Mouse (Mus musculus): Measurements from ENCODE around the gene Strn3.

DNA sequence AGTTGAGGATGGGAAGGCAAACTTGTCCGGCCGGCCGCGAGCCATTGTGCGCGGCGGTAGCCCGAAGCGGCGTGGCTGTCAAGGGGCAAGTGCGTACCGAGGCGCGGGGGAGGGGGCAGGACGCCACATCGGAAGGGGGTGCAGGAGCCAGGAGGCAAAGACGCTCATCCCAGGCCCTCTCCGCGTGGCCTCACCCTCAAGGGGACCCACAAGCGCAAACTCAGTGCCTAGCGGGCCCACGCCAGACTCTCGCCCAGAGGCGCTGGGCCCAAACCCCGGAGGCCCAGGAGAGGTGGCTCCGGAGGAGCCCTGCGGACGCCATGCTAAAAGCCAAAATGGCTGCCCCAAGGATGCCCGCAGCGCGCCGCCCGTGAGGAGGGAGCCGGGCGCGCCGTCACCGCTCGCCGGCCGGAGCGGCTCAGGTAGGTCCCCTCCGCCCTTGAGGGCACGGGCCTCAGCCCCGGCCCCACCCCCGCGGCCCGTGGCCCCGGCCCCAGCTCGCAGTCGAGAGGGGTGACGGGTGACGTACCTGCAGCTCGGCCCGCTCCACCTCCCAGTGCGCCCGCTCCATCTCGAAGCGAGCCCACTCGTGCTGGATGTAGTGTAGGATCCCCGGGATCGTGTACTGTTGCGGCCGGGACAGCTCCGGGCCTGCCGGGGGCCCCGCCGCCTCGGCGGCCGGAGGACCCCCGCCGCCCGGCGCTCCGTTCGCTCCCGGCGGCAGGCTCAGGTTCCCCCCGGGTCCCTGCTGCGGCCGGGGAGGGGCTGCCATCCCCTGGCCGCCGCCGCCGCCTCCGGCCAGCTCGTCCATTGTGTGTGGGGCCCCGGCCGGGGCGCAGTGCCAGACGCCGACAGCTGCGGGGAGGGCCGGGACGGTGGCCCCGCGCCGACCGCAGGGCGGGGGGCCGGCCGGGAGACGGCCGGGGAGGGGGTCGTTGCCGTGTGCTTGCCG, 528 bp downstream of the Strn3 start, which contains the start of gene Ap4s1:
- TF ChIP-seq POLR2A (IDR thresholded peaks at IDR 0.05; ENCODE audit: insufficient read depth, low read length) (no peak), CTCF (IDR thresholded peaks at IDR 0.05; ENCODE audit: low read depth, low read length) (no peak)

Data from ES-Bruce4 (cell line).